Mouse (Mus musculus): Measurements from ENCODE around the gene Adarb2.

Gene Adarb2

DNA sequence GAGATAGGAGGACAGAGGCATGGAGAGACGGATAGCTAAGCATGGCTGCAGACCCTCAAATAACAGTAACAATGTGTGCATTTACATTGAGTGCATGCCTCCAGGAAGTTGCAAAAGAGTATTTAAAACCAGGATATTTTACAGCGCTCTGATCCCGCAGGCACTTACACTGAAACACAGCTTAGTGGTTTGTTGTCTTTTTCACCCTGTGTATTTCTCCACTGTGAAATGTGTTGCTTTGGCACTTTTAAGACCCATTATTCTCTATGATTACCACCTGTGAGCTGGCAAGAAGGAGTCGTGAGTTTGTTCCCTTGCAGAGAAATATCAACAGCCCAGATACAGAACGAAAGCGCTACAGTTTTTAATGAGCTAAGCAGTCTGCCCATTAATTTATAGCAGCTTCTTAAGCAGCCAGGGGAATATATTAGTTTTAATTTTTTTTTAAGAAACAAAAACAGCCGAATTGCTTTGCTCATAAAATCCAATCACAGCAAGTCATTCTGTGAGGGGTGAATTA, 167.3 kb downstream of the Adarb2 start:
- no peak for DNase-seq

DNA sequence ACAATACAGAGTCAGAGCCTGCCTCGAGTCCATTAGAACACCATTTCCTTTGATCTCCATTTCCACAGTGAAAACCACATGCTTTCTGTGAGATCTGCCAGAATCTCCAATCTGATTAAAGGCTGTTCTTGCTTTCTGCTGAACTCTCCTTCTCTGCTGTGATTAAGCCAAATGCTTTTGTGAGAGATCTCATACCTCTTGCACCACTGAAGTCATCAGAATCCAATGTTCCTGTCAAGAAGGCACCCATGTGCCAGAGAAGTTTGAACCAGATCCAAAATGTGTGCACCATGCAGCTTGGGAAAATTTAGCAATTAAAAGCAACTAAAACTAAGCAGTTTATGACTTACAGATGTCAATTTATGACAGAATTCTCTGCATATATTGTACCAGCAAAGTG, 185.9 kb downstream of the Adarb2 start:
- no peak for DNase-seq

DNA sequence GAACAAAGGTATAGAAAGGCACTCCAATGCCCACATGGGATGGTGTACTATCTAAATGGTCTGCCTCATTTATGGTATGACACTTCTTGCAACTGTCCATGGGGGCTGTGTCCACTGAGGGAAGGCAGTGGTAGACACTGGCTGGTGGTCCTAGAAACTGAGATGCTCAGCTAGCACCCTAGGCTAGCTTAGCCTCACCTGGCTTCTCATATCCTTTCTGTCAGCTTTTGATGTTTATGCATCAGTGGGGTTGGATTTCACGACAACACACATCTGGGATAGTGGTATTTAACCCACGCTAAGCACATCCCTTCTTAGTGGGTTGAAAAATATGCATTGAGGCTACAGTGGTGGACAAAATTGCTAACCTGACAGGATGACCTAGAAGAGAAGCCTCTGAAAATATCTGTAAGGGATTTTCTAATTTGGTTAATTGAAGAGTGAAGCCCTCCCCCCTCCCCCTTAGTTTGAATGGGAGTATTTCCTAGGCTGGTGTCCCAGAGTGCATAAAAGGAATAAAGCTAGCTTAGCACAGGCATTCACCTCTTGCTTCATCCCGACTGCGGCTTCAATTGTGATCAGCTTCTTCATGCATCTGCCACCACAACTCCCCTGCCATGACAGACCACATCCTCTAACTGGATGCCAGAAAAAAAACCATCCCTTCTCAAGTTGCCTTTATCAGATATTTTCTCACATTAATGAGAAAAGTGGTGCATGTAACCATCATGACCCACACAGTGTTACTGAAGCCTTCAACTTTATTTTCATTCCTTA, 197.8 kb downstream of the Adarb2 start:
- no peak for DNase-seq

DNA sequence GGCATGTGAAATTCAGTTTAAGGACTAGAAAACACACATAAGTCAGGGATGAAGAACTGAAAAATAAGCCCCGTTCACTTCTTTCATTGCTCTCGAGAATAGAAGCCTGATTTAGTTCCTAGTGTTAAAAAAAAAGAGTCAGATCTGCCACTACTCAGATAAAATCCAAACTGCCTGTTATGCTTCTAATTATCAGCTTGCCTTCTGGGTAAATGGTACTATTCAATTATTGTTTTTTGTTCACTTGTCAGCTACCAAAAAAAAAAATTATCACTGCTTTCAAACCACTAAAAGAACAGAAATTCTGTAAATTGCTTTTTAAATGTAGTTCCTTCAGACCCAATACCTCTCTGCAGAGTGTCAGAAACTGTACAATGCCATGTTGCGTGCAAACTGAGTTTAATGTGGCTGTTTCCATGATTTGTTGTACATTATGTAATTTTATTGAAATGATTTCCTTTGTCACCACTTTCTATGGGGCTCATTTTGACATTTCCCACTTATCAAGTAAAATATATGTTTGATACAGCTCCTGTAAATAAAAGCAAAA, 199.7 kb downstream of the Adarb2 start:
- no peak for DNase-seq

DNA sequence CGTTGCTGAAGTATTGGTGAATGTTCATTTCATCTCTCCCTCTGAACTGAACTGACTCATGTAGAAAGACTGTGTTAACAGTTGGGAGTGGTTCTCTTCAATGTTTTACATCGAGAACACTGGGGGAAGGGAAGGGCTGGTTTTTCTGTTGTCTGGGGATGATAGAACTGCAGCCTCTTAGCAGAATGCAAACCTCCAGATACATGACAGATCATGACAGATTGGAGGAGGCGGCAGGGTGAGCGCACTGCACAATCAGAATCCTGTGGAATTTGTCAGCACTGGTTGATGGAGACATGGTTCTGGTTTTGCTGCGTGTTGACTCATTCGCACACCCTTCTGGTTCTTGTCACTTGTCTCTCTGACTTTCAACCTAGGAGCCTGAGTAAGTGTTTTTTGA, 203.4 kb downstream of the Adarb2 start:
- DNase-seq: no peak

DNA sequence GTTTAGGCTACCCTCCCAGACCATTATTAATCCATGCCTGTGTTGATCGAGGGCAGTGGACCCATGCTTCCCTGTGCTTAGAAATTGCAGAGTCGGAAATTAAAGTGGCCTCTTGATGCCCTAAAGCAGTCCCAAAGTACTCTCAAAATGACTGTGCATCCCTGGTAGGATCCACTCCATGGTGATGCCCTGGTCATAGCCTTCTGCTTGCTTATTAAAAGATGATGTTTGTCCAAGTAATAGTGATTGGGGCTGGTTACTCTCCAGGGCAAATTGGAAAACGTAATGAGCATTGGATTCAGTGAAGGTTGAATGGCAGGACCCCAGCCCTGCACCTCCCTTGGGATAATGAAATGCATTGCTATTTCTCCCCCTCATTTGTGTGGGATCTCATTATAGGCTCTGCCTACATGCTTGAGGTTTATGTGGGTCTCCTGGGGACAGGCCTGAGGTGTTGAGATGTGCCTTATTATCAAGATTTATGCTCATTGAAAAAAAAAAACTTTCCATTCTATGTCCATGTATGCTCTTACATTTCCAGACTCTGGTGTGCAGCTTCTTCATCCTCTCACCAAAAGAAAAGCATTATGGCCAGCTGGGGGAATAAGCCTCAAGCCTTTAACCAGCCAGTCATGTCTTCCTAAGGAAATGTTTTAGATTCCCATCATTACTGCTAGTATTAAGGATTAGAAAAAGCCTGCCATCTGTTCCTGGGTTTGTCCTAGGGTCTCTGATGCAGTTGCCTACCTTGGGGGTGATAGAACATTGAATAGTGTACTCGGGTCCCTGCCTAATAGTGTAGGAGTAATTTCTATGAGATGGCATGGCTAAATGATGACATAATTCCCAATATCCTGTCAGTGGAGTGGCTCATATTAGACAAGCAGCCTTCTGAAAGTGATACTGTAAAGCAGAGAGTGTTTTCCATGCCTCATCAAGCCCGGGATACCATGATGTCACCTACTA, 208.0 kb downstream of the Adarb2 start:
- no peak for DNase-seq

DNA sequence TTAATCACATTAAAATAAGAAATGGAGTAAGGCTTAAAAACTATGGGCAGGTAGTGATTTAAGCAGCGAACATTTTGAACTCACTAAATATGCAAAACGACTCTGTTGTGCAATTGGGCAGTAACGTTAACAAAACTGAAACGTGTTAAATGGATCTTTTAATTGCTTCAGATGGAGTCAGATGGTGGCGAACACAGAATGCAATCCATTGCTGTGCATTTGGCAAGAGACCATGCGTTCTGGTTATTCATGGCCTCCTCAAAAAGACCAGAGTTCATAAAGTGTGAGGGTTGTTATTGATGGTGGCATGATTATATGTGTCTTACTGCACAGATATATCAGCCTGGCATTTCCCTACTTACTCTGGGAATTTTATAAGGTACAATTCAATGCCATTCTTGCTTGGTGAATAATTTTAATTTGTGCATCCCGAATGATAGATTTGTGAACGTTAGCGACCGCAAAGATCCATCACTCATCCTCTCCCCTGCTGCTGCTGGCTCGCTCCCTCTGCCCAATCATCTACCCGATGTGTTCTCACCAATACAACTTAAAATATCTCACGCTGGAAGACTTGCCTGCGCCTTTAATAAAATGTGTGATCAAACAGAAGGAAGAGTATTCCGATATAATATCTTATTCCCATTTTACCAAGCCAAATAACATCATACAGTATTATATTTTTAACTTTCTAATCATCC, 221.5 kb downstream of the Adarb2 start:
- no peak for DNase-seq

DNA sequence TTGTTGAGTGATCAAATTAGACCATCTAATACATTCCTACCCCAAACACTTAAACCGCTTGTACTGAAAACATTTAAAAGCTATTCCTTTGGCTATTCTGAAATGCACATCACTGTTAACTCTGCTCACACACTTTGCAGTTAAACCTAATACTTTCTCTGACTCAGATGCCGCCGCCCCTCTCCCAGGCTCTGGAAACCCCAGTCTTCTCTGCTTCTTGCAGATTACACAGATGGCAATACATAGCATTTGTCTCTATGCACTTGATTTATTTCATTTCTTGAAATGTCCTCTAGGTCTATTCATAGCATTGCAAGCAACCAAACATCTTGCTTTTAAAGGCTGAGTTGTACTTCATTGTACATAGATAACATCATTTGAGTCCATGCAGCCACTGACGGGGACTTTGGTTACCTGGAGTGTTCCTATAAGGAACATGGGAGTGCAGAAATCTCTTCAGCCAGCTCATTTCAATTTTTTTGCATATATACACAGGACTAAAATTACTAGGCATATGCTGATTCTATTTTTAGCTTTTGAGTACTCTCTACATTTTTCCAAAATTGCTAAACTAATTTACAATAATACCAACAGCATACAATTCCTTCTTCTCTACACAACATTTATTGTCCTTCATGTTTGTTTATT, 236.6 kb downstream of the Adarb2 start:
- DNase-seq: no peak

DNA sequence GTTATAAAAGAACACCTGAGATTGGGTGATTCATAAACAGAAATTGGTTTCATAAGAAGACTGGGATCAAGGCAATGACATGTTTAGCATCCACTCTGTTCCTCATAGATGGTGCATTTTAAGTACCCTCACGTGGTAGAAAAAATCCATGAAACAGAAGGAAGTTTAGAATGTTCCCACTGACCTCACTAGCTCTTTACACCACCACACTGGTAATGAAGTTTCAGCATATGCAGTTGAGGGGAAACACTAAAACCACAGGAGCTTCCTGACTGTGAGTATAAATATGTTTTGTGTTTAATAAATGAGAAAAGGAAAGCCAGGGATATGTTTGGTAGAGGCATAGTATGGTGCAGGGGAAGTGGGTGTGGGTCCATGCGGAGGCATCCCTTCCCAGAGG, 242.7 kb downstream of the Adarb2 start:
- no peak for DNase-seq

DNA sequence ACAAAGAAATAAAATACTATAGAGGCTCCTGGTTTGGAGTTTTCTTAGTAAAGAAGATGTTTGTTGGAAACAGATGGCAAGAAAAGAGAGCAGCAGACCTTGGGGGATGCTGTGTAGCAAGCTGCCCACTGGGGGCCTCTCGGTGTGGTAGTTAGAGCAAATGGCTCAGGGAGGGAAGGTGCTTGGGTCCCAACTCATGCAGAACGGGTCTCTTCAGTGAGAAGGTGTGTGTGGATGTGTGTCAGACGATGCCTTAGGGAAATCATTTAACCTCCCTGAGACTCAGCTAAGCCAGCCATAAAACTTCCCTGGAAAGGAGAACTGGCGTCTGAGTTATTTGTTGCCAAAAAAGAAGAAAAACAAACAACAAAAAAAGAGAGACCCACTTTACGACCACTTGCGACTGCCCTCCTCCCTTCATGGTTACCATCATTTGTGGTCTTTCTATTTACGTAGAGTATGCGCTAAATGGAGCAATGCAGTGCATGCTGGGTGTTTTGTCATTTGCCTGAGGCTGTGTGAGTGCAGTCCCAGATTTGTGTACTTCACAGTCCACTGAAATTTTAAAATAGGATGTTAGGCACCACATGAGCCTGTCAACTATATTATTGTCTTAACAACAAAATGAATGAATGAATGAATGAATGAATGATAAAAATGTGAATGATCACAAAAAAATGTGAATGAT, 245.7 kb downstream of the Adarb2 start:
- DNase-seq: no peak

DNA sequence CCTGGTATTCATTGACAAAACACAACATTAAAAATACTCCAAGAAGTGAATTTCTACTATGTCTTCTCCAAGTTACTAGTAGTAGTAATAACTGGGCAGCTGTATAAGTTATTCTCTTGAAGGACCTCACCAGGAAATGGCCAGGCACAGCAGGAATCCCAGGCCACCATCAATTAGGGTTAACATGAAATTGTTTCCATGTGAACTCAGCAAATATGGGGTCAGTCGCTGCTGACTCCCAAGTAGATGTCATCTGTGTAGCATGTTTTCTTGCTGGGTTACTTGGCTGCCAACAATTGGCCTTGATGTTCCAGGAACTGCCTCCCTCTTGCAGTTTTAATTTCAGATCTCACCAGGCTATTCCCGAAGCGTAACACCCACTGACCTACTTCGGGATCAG, 248.9 kb downstream of the Adarb2 start:
- DNase-seq: no peak

DNA sequence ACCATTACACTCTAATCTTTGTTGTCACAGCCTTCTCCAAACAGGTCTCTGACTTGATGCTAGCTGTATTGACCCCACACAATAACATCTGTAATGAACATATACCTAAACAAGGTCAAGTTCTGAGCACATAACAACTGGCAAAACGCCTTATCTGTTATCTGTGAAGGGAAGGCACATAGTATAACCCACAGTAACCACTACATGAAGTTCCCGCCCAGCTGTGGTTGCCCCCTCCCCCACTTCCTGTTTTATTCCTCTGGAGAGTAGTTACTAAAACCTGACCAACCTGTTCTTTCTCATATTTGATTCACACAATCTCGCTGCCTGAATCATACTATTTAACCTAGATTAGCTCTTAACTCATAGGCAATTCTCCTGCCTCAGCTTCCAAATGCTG, 254.2 kb downstream of the Adarb2 start:
- no peak for DNase-seq

DNA sequence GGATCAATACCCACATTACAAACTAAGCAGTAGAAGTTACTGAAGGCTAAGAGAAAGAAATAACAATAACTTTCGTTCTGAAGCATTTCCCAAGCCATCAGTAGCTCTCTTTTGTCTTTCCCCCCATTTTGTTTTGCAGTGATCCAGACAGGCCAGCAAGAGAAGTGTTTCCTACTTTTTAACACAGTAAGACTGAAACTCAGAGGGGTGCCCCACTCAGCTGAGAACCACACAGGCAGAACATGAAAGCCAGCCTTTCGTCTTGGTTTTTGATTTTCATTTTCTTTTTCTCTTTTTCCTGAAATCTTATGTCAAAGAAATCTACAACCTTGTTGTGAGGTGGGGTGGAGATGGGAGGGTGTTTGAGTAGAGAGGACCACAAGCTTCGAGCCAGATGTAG, 255.2 kb downstream of the Adarb2 start:
- no peak for DNase-seq

DNA sequence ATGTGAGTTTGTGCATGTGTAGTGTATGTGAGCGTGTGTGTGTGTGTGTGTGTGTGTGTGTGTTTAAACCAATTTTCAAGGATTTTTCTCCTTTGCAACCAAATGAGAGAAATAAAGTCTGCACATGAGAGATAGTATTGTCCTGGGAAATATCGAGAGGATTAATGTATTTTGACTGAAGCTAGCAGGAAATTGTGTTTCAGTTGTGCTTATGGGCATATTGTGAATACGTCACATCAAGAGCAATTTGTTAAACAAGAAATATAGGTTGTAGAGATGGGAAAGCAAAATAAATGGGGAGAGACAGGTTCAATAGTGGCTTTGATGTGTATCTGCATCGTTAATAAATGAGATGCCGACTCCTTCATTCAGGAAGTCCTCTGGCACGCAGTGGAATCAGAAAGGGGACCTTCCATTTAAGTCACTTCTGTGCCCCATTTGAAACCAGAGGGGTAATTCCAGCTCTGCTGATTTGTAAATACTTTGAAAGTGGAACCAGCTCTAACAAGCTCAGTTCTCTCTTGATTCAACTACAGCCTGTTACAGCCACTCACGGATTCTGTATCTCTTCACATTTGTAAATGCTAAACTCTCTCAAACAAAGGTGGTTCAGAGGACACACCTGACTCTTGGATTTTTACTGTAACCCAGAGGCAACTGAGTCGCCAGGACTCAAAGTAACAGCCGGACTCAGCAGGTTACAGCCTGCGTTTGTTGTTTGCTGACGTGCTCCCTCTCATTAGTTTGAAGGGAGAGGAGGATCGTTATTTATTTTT, 265.1 kb downstream of the Adarb2 start:
- no peak for DNase-seq

DNA sequence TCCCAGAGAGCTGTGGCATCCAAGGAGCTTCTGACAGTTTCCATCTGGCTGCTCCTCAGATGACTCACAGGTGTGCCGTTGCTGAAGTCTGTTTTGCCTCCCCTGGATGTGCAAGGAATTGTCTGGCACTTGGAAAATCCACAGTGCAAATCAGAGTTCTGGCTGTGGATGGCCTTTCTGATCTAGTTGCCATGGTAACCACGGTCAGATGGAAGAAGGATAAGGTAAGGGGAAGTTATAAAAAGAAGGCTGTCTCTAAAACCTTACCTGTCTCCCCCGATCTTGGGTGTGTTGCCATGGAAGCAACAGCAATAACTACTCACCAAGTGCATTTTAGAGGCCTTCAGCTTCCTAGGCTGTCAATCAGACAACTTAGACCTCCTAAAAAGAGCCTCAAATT, 273.6 kb downstream of the Adarb2 start:
- DNase-seq: no peak

DNA sequence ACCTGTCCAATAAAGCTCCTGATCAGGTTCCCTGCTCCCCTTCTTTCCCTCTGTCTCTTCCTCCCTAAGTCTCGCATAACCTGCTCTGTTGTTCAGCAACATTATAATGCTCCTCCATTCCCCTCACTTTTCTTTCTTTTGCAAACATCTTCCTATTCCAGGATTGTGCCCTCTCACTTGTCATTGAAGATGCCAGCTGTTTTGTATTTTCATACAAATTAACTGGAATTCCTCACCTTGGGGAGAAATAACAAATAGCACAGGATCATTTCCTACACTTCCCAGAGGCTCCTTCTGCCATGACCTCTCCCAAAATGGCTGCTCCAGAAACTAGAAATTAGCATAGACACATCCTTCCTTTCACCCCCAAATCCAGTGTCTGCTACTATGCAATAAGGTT, 276.1 kb downstream of the Adarb2 start:
- no peak for DNase-seq

DNA sequence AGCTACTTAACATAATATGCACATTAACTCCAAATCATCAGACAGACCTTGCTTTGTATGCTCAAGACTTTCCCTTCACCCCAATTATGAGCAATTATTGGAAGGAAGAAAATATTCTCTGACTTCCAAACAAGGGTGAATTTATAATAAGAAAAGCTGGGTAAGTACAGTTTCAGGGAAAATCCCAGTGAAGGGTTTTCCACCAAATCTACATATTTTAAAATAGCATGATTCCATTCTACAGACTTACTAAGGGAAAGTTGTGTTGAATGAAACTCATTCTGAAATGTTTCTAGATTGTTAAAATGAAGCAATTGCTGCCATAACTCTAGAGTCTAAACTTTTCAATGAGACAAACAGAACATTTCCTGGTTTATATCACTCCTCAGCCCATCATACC, 277.3 kb downstream of the Adarb2 start:
- DNase-seq: no peak

DNA sequence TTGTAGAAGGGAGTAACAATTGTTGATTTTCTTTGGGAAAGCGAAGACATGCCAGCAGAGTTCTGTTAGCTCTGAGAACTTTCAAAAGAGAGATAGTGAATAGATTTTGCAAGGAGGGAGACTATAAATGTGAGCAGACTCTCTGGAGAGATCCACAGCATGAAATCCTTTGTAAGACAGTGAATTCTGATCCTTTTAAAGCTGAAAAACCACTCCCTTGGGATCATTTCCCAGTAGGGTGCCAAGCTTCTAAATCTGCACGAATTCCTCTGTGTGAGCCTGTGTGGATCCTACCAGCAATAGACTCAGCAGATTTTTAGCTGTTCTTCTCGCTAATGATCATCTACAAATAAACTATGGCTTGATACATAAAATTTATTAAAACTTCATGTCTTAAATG, 278.7 kb downstream of the Adarb2 start:
- DNase-seq: no peak

DNA sequence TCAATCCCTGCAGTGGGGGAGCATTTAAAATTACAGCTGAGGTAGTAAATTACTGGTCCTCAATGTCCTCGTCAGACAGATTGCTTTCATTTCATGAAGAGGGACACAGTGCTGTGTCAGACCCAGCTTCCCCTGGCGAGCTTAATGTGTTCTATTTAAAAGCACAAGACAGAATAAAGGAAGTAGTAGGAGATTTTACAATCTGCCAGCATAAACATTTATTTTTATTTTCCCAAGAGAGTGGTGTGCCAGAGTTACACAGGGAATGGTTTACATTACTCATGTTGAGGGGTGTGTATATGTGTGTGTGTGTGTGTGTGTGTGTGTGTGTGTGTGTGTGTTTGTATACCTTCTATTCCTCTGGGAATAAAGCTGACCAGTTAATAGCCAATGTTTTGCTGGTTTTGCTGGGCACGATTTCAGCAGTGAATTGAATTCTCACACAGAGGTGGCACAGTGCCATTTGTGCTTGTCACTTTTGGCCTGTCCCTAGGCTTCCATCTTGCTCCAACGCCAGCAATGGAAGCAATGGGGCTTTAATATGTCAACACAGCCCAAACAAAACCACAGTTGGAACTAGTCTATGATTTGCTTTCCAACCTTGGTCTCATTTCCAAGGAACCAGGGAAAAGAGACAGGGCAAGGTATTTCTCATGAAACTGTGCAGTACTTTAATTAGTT, 282.1 kb downstream of the Adarb2 start:
- DNase-seq: peak; percentile 20

DNA sequence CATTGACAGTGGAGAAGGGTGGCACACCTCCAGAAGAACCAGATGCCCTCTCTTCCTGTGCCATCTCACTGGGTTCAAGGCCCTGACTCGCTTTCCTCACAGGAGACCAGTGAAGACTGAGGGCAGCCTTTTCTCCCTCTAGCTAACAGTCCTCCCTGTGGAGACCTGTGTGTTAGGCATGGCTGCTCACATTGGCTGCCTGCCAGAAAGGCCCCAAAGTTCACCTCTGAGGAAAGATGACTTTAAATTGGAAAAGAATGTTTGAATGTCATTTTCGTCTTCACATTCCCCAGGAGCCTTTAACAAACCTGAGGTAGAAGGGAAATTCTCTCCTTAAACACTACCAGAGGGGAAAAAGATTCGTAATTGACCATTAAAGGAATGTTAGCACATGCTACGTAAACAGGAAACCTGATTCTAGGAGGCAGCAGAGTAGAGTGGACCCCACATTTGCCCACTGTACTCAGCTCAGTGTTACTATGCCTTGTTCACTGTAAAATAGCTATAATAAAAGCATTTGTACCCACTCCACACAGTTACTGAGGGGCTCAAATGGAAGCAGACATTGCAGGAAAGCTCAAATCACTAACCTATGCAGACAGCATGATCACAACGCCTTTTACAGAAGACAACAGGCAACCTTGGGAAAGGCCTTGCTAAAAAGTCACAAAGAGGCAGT, 285.2 kb downstream of the Adarb2 start:
- no peak for DNase-seq

Measured in cerebellum, adult 9-11 months (tissue).